Mouse (Mus musculus) heart, postnatal 0 days (tissue): ENCODE results near the gene Dusp6.

Experiments used
- CTCF ChIP-seq: IDR thresholded peaks from 2 replicates; pipeline ENCODE4 v1.5.1; 2016; ENCODE audit warnings: antibody characterized with exemption, control low read depth, low read depth
- EP300 ChIP-seq: IDR thresholded peaks from 2 replicates; pipeline ENCODE4 v1.6.1; 2016; ENCODE audit warnings: antibody characterized with exemption, low read depth

GRCm38 (mm10) chr10:99269704-99270103 is 6.7 kb downstream of the Dusp6 start:
- no peak for TF ChIP-seq CTCF
- TF ChIP-seq EP300: no peak
